ENCODE assay signal across 9 mouse cellular contexts in genomic region chr2:160364666-160365065, GRCm38 (mm10). TPM values are rescaled to one million over a fixed set of nuclear protein-coding genes. Genes with fewer than 3 reads are reported as not detected.
DNase-seq lines count a peak whose midpoint lies in the region; ATAC-seq and TF ChIP-seq lines count a peak whose summit lies in the region.
"Had no signal": no experiment of that assay in that cellular context is flagged by ENCODE, and none has a peak within 500 bp of the region (broad histone marks: within the 10 kb centered on the region; RNA-seq: fewer than 3 reads in every experiment).

No protein-coding gene starts in this region.

- no peak for DNase-seq in heart, adult 18-20 months
- no peak for DNase-seq in heart, postnatal 0 days (ENCODE audit: low spot score)
- no peak for DNase-seq in liver, postnatal 0 days
- no peak for DNase-seq in frontal cortex, postnatal 14 days (ENCODE audit: low spot score in 2 of 2)
- DNase-seq in urinary bladder, adult 2 months (ENCODE audit: low spot score): no peak
- no peak for DNase-seq in cerebellum, adult 9-10 months

- TF ChIP-seq CTCF in heart, postnatal 0 days (IDR thresholded peaks at IDR 0.05; ENCODE audit: low read depth): no peak
- TF ChIP-seq CTCF in liver, postnatal 0 days (IDR thresholded peaks at IDR 0.05; ENCODE audit: low read depth): no peak

- 5% methylated on average over 12 of the region's 12 CpGs for WGBS in heart, embryonic 14.5 days
- WGBS in heart, postnatal 0 days: 19% methylated on average over 12 of the region's 12 CpGs
- 7% methylated on average over 12 of the region's 12 CpGs for WGBS in liver, postnatal 0 days (ENCODE audit: insufficient replicate concordance)

- no peak for ATAC-seq in heart, embryonic 14.5 days (ENCODE audit: insufficient number of reproducible peaks, insufficient read depth, low FRiP score, low read depth)
- ATAC-seq in heart, postnatal 0 days (ENCODE audit: insufficient read depth, low read depth): no peak
- ATAC-seq in liver, postnatal 0 days: no peak

- no peaks in the 10 kb centered on the region for H3K36me3 ChIP-seq in heart, embryonic 14.5 days (ENCODE audit: control insufficient read depth, insufficient read depth, low read length)
- H3K36me3 ChIP-seq in heart, postnatal 0 days (replicated peaks; ENCODE audit: control insufficient read depth, insufficient read depth, low read length): no peaks in the 10 kb centered on the region
- H3K36me3 ChIP-seq in liver, postnatal 0 days (replicated peaks; ENCODE audit: insufficient read depth, low read length): no peaks in the 10 kb centered on the region

- no peaks in the 10 kb centered on the region for H3K9me3 ChIP-seq in heart, embryonic 14.5 days (ENCODE audit: control insufficient read depth, low read length)
- H3K9me3 ChIP-seq in heart, postnatal 0 days (replicated peaks; ENCODE audit: control insufficient read depth, low read length): no peaks in the 10 kb centered on the region
- H3K9me3 ChIP-seq in liver, postnatal 0 days (ENCODE audit: low read length): no peaks in the 10 kb centered on the region

- no peak overlapping the region for H3K27ac ChIP-seq in heart, embryonic 14.5 days (replicated peaks in 1 of 2; ENCODE audit: control insufficient read depth in 1 of 2, insufficient read depth in 1 of 2, low read depth in 2 of 2, low read length in 2 of 2)
- H3K27ac ChIP-seq in brown adipose tissue, adult 24 weeks (replicated peaks; ENCODE audit: low read depth, low read length): 0 out of 2 replicates have a peak overlapping the region, but pooled peaks have one; percentile 12
- no peak overlapping the region for H3K27ac ChIP-seq in heart, postnatal 0 days (ENCODE audit: low read depth)
- H3K27ac ChIP-seq in liver, postnatal 0 days (ENCODE audit: low read depth): no peak overlapping the region

- H3K9ac ChIP-seq in heart, embryonic 14.5 days (ENCODE audit: low read length): peak overlapping the region; percentile 78
- peak overlapping the region; percentile 54; the same call in 1 of the 2 replicates for H3K9ac ChIP-seq in heart, postnatal 0 days (replicated peaks; ENCODE audit: low read depth, low read length)
- no peak overlapping the region for H3K9ac ChIP-seq in liver, postnatal 0 days (replicated peaks)

- peaks cover 12 to 19% of the 10 kb centered on the region in 2 experiments; a peak in 3 of 4 replicates for H3K4me1 ChIP-seq in heart, embryonic 14.5 days (ENCODE audit: control insufficient read depth in 2 of 2, insufficient read depth in 2 of 2, low read length in 2 of 2)
- H3K4me1 ChIP-seq in brown adipose tissue, adult 24 weeks (ENCODE audit: control insufficient read depth, insufficient read depth, insufficient read length, low read length): peaks cover 3% of the 10 kb centered on the region; the same call in 1 of the 2 replicates
- peaks cover 16% of the 10 kb centered on the region; the same call in 1 of the 2 replicates for H3K4me1 ChIP-seq in heart, postnatal 0 days (ENCODE audit: control insufficient read depth, insufficient read depth)
- H3K4me1 ChIP-seq in liver, postnatal 0 days (ENCODE audit: insufficient read depth): peaks cover 5% of the 10 kb centered on the region

- H3K4me2 ChIP-seq in heart, embryonic 14.5 days (ENCODE audit: low read length): peak overlapping the region; percentile 98
- H3K4me2 ChIP-seq in heart, postnatal 0 days (ENCODE audit: low read depth, low read length): peak overlapping the region; percentile 88
- peak overlapping the region; percentile 87 for H3K4me2 ChIP-seq in liver, postnatal 0 days (ENCODE audit: low read depth, low read length)

- H3K27me3 ChIP-seq in heart, embryonic 14.5 days (ENCODE audit: control insufficient read depth, insufficient read depth, low read length): peaks cover 65% of the 10 kb centered on the region
- H3K27me3 ChIP-seq in heart, postnatal 0 days (ENCODE audit: control insufficient read depth, insufficient read depth, low read length): peaks cover 57% of the 10 kb centered on the region
- peaks cover 90% of the 10 kb centered on the region for H3K27me3 ChIP-seq in liver, postnatal 0 days (ENCODE audit: insufficient read depth, low read length)

- H3K4me3 ChIP-seq in heart, embryonic 14.5 days (ENCODE audit: control insufficient read depth in 1 of 2, insufficient read depth in 1 of 2, low read depth in 1 of 2, low read length in 2 of 2): peak overlapping the region; percentile 53 to 62
- H3K4me3 ChIP-seq in brown adipose tissue, adult 24 weeks (ENCODE audit: insufficient read depth, low read depth, low read length): peak overlapping the region; percentile 80
- H3K4me3 ChIP-seq in heart, postnatal 0 days (ENCODE audit: low read depth, low read length): peak overlapping the region; percentile 53
- peak overlapping the region; percentile 55 for H3K4me3 ChIP-seq in liver, postnatal 0 days (ENCODE audit: low read depth, low read length)

- no peak for TF ChIP-seq EP300 in heart, postnatal 0 days (IDR thresholded peaks at IDR 0.05; ENCODE audit: low read depth)
- no peak for TF ChIP-seq EP300 in liver, postnatal 0 days (IDR thresholded peaks at IDR 0.05; ENCODE audit: low read depth)

RNA-seq across cellular contexts. Expression of gene Mafb, which starts 2.2 kb away (rescaled TPM):
- polyA plus RNA-seq in heart, embryonic 14.5 days (2014; fragmentation: Nextera tagmentation; extraction: Ambion mirVana): 7.1 and 7.9 TPM in 2 replicates
- 1 to 10 TPM; 8.6 to 9.5 TPM for total RNA-seq in heart, adult 18-20 months (2021)
- polyA plus RNA-seq in brown adipose tissue, adult 24 weeks (2012; ENCODE audit: insufficient read depth, insufficient read length, missing spikeins): 6.1 and 9.8 TPM in 2 replicates
- 3.8 and 4.8 TPM in 2 replicates for total RNA-seq in heart, postnatal 0 days (2014; rRNA removed; ENCODE audit: low replicate concordance)
- polyA plus RNA-seq in heart, postnatal 0 days (2015; fragmentation: Nextera tagmentation; extraction: Ambion mirVana): 4.5 and 5.5 TPM in 2 replicates
- polyA plus RNA-seq in liver, postnatal 0 days (2015; fragmentation: Nextera tagmentation; extraction: Ambion mirVana): 9.2 and 11.6 TPM in 2 replicates
- polyA plus RNA-seq in urinary bladder, adult 2 months (2012; rRNA removed): 6.3 and 9.7 TPM in 2 replicates

RNA-seq across cellular contexts. Expression of gene Gm826, which starts 30.7 kb away (rescaled TPM):
- polyA plus RNA-seq in heart, embryonic 14.5 days (2014; fragmentation: Nextera tagmentation; extraction: Ambion mirVana): 15.8 and 16.8 TPM in 2 replicates
- total RNA-seq in heart, adult 18-20 months (2021): 1 to 10 TPM; 7.7 to 8.2 TPM
- 2.1 TPM in 1 of 2 replicates, not detected in the other for polyA plus RNA-seq in brown adipose tissue, adult 24 weeks (2012; ENCODE audit: insufficient read depth, insufficient read length, missing spikeins)
- 1.5 and 1.9 TPM in 2 replicates for total RNA-seq in heart, postnatal 0 days (2014; rRNA removed; ENCODE audit: low replicate concordance)
- 8.9 and 9.3 TPM in 2 replicates for polyA plus RNA-seq in heart, postnatal 0 days (2015; fragmentation: Nextera tagmentation; extraction: Ambion mirVana)
- 1.2 and 1.6 TPM in 2 replicates for polyA plus RNA-seq in liver, postnatal 0 days (2015; fragmentation: Nextera tagmentation; extraction: Ambion mirVana)
- polyA plus RNA-seq in urinary bladder, adult 2 months (2012; rRNA removed): 1.0 and 1.6 TPM in 2 replicates
- total RNA-seq: neutrophil, adult 5-6 weeks had no signal
